Comparison of ENCODE assay signal across 8 mouse cellular contexts in genomic region chr19:8774086-8774835, GRCm38 (mm10). TPM values are rescaled to one million over a fixed set of nuclear protein-coding genes. Genes with fewer than 3 reads are reported as not detected.
A peak's percentile ranks its signal among the peaks of the same experiment; 100 is the strongest.
DNase-seq lines count a peak whose midpoint lies in the region; ATAC-seq lines count a peak whose summit lies in the region.

TSS of gene Tmem179b (minus strand) at chr19:8774467.

- peak within 1 kb of the TSS; percentile 99 for H3K27ac ChIP-seq in embryonic facial prominence, embryonic 14.5 days (replicated peaks; ENCODE audit: low read depth, low read length)
- peak within 1 kb of the TSS; percentile 97 for H3K27ac ChIP-seq in kidney, embryonic 14.5 days (ENCODE audit: low read depth, low read length)
- H3K27ac ChIP-seq in limb, embryonic 15.5 days: peak within 1 kb of the TSS; percentile 99

- no peaks in the 10 kb centered on the region for H3K27me3 ChIP-seq in embryonic facial prominence, embryonic 14.5 days (replicated peaks; ENCODE audit: control insufficient read depth, insufficient read depth, low read length)
- no peaks in the 10 kb centered on the region for H3K27me3 ChIP-seq in kidney, embryonic 14.5 days (ENCODE audit: control insufficient read depth, insufficient read depth, low read length)
- H3K27me3 ChIP-seq in limb, embryonic 15.5 days: no peaks in the 10 kb centered on the region

- peaks cover 40% of the 10 kb centered on the region for H3K36me3 ChIP-seq in embryonic facial prominence, embryonic 14.5 days (ENCODE audit: control insufficient read depth, insufficient read depth, low read length)
- H3K36me3 ChIP-seq in kidney, embryonic 14.5 days (ENCODE audit: control insufficient read depth, insufficient read depth, low read length): peaks cover 33% of the 10 kb centered on the region
- peaks cover 42% of the 10 kb centered on the region for H3K36me3 ChIP-seq in limb, embryonic 15.5 days

- H3K4me2 ChIP-seq in embryonic facial prominence, embryonic 14.5 days (ENCODE audit: low read depth, low read length): peak within 1 kb of the TSS; percentile 95
- peak within 1 kb of the TSS; percentile 98 for H3K4me2 ChIP-seq in kidney, embryonic 14.5 days (replicated peaks; ENCODE audit: low read depth, low read length)
- peak within 1 kb of the TSS; percentile 88 for H3K4me2 ChIP-seq in limb, embryonic 15.5 days

- peaks cover 20% of the 10 kb centered on the region for H3K4me1 ChIP-seq in embryonic facial prominence, embryonic 14.5 days (ENCODE audit: control insufficient read depth, insufficient read depth, low read length)
- H3K4me1 ChIP-seq in kidney, embryonic 14.5 days (ENCODE audit: control insufficient read depth, insufficient read depth, low read length): peaks cover 25% of the 10 kb centered on the region
- peaks cover 28% of the 10 kb centered on the region for H3K4me1 ChIP-seq in limb, embryonic 15.5 days

- H3K9me3 ChIP-seq in embryonic facial prominence, embryonic 14.5 days (ENCODE audit: control insufficient read depth, low read length): no peaks in the 10 kb centered on the region
- H3K9me3 ChIP-seq in kidney, embryonic 14.5 days (ENCODE audit: control insufficient read depth, low read length): no peaks in the 10 kb centered on the region
- H3K9me3 ChIP-seq in limb, embryonic 15.5 days: no peaks in the 10 kb centered on the region

- peak within 1 kb of the TSS; percentile 82 for H3K9ac ChIP-seq in embryonic facial prominence, embryonic 14.5 days (ENCODE audit: low read depth, low read length)
- H3K9ac ChIP-seq in kidney, embryonic 14.5 days (ENCODE audit: low read depth, low read length): peak within 1 kb of the TSS; percentile 96
- H3K9ac ChIP-seq in limb, embryonic 15.5 days: peak within 1 kb of the TSS; percentile 91

- peak; percentile 97 for DNase-seq in 3T3-L1 (ENCODE audit: low read depth, low spot score)
- peak; percentile 83 to 94 for DNase-seq in adrenal gland, postnatal 4 days (ENCODE audit: low spot score in 2 of 2)
- DNase-seq in embryonic facial prominence, embryonic 14.5 days (ENCODE audit: low spot score): peak; percentile 97
- peak; percentile 95 for DNase-seq in heart, adult 8-10 months (ENCODE audit: low spot score)
- peak; percentile 87 to 95 for DNase-seq in monocyte, adult 2 months (ENCODE audit: low read depth in 1 of 2, low spot score in 2 of 2)
- DNase-seq in spleen, postnatal 36 days (ENCODE audit: low spot score in 2 of 2): peak; percentile 95 to 96

- under 1% methylated on average over 44 of the region's 68 CpGs for WGBS in embryonic facial prominence, embryonic 14.5 days
- under 1% methylated on average over 68 of the region's 68 CpGs for WGBS in kidney, embryonic 14.5 days
- under 1% methylated on average over 67 of the region's 68 CpGs for WGBS in limb, embryonic 15.5 days

- H3K4me3 ChIP-seq in embryonic facial prominence, embryonic 14.5 days (ENCODE audit: low read depth, low read length): peak within 1 kb of the TSS; percentile 60
- peak within 1 kb of the TSS; percentile 70 for H3K4me3 ChIP-seq in kidney, embryonic 14.5 days (ENCODE audit: low read length)
- H3K4me3 ChIP-seq in limb, embryonic 15.5 days: peak within 1 kb of the TSS; percentile 75

- peak; percentile 94 for ATAC-seq in embryonic facial prominence, embryonic 14.5 days (ENCODE audit: low read depth)
- peak; percentile 93 for ATAC-seq in kidney, embryonic 14.5 days (ENCODE audit: low FRiP score, low TSS enrichment)
- ATAC-seq in limb, embryonic 15.5 days (ENCODE audit: insufficient number of reproducible peaks, low FRiP score, low TSS enrichment, low read depth): peak; percentile 91

RNA-seq across cellular contexts. Expression of gene Tmem179b, which starts in this region (rescaled TPM):
- 10 to 100 TPM; 65.4 to 68.6 TPM for total RNA-seq in adrenal gland, postnatal 4 days (2021)
- polyA plus RNA-seq in embryonic facial prominence, embryonic 14.5 days (2014; fragmentation: Nextera tagmentation; extraction: Ambion mirVana): 74.9 and 90.3 TPM in 2 replicates
- 10 to 100 TPM; 18.2 to 21.5 (median 19.5) TPM for total RNA-seq in heart, adult 8-10 months (2022)
- 80.4 and 91.0 TPM in 2 replicates for polyA plus RNA-seq in kidney, embryonic 14.5 days (2014; fragmentation: Nextera tagmentation; extraction: Ambion mirVana)
- 78.4 and 81.7 TPM in 2 replicates for polyA plus RNA-seq in limb, embryonic 15.5 days (2015; fragmentation: Nextera tagmentation; extraction: Ambion mirVana)

Comparison
In these comparisons a context has a peak if more than half of its experiments do, and no peak if none do; other contexts are left out.
1. Peak in every context shown above with its lines: DNase-seq, ATAC-seq, H3K4me3 ChIP-seq and H3K27ac ChIP-seq.